Mouse (Mus musculus): ENCODE results near the gene Grn. TPM values are rescaled to one million over a fixed set of nuclear protein-coding genes. Genes with fewer than 3 reads are reported as not detected.

Gene Grn
- total RNA-seq (2023; ENCODE audit: inconsistent age), result 75.4 to 80.2 TPM (median 77.1 TPM) in 4 replicates

DNA sequence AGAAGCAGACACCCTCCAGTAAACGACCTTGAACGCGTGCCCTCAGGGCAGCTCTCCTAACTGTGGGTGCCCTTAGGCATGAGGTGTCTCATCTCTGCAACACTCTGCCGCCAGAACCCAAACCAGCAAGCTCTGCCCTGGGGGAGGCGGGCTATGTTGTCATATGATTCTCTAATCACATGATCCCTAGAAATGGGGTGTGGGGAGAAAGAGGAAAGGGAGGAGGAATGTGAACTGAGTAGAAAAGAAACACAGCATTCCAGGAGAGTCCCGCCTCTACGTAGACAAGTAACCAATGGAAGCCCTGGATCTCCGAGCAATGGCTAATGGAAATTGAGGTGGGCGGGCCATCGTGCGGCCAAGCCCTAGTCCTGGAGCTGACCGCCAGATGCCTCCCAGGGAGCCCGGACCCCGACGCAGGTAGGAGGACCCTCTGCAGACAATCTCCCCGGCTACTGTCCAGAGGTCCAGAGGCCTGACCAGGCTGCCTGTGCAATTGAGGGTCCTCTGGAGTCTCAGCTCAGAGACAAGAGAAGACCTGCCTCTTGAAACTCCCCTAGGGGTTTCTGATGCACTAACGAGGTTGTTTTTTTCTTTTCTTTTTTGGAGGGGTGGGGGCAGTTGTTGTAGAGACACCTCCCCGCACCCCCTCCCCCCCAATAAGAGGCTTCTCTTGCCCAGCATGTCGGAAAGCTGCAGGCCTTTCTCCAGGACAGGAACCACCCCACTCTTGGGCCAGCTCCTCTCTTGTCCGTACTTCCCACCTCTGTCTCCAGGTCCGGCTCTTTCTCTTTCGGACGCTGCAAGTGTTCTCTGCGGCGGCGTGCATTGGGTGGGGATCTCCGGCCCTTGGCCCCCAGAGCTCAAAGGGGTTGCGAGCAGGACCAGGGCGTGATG, at the start of gene Grn:
Gene Grn, plus strand, starts transcription at position 195 of the 897 bp plus-strand sequence.

GRCm38 (mm10) chr11:102393238-102393634, 36.9 kb upstream of the Grn start, which contains the start of gene Rundc3a:
Gene Rundc3a (plus strand): TSS chr11:102393403.

DNA sequence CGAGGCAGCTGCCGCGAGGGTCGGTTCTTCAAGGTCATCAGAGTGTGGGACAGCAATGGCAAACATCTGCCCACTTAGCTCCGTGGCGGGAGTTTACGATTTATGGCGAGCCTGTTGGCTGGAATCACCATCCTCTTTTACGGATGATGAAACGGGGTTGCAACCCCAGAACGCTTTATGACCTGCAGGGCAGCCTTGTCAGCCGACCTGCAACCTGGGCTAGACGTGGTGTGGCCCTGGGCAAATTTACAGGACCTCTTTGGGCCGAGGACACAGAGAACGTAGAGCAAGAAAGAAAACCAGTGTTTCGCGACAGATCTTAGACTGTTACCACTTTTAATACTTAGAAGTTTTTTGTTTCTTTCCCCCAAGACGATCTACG, 22.3 kb upstream of the Grn start, which contains the start of gene Slc25a39:
Gene Slc25a39, minus strand, starts transcription at position 113 of the 382 bp plus-strand sequence.

DNA sequence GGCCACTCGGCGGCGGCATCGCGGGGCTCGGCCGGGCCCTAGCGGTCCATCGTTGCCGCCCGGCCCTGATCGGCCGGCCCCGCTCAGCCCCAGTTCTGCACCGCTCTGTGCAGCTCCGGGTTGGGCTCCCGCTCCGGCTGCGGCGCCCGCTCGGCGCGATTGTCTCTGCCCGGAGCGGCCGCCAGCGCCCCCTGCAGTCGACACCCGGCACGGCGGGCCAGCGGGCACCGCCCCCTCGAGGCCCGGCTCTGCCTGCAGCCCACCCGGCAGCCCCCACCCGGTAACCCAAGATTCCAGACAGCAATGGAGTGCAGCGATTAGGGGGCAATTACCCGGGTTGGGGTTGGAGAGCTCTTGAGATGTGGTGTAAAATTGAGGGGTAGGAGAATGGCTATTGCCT, 17.4 kb downstream of the Grn start, which contains the start of gene Fam171a2:
Gene Fam171a2, minus strand, starts transcription at position 186 of the 400 bp plus-strand sequence.

GRCm38 (mm10) chr11:102469648-102470357, 39.7 kb downstream of the Grn start, which contains the start of gene Itga2b:
Gene Itga2b (minus strand): TSS chr11:102470122.

Other genes with a start within 250 kb of the Grn start
- gene Lsm12, start 245.0 kb upstream of the Grn start, total RNA-seq (2023; ENCODE audit: inconsistent age), result 50.5 to 63.1 TPM (median 55.9 TPM) in 4 replicates
- 37.1 to 44.6 TPM (median 41.9 TPM) in 4 replicates for gene G6pc3, start 240.7 kb upstream of the Grn start, total RNA-seq (2023; ENCODE audit: inconsistent age)
- 121 to 153 TPM (median 136 TPM) in 4 replicates for gene Hdac5, start 200.1 kb upstream of the Grn start, total RNA-seq (2023; ENCODE audit: inconsistent age)
- gene BC030867, start 181.4 kb upstream of the Grn start, total RNA-seq (2023; ENCODE audit: inconsistent age), result 0.51 to 2.6 TPM (median 1.4 TPM) in 4 replicates
- gene Asb16, start 161.6 kb upstream of the Grn start, total RNA-seq (2023; ENCODE audit: inconsistent age), result not detected in 4 replicates
- 42.2 to 49.5 TPM (median 48.4 TPM) in 4 replicates for gene Tmub2, start 145.4 kb upstream of the Grn start, total RNA-seq (2023; ENCODE audit: inconsistent age)
- 67.0 to 74.5 TPM (median 69.7 TPM) in 4 replicates for gene Atxn7l3, start 133.7 kb upstream of the Grn start, total RNA-seq (2023; ENCODE audit: inconsistent age)
- gene Ubtf, start 110.6 kb upstream of the Grn start, total RNA-seq (2023; ENCODE audit: inconsistent age), result 145 to 164 TPM (median 151 TPM) in 4 replicates
- gene Slc4a1, start 64.1 kb upstream of the Grn start, total RNA-seq (2023; ENCODE audit: inconsistent age), result 0.16 TPM in 1 of 4 replicates, not detected in the others
- gene Rundc3a, start 36.9 kb upstream of the Grn start, total RNA-seq (2023; ENCODE audit: inconsistent age), result 1.7 to 3.5 TPM (median 1.8 TPM) in 4 replicates
- gene Slc25a39, start 22.4 kb upstream of the Grn start, total RNA-seq (2023; ENCODE audit: inconsistent age), result 35.6 to 50.9 TPM (median 36.9 TPM) in 4 replicates
- not detected in 4 replicates for gene Fam171a2, start 17.4 kb downstream of the Grn start, total RNA-seq (2023; ENCODE audit: inconsistent age)
- gene Itga2b, start 39.8 kb downstream of the Grn start, total RNA-seq (2023; ENCODE audit: inconsistent age), result 5.1 to 9.3 TPM (median 7.0 TPM) in 4 replicates
- 47.4 to 57.7 TPM (median 53.3 TPM) in 4 replicates for gene Gpatch8, start 126.1 kb downstream of the Grn start, total RNA-seq (2023; ENCODE audit: inconsistent age)
- gene Gm11627, start 149.1 kb downstream of the Grn start, total RNA-seq (2023; ENCODE audit: inconsistent age), result not detected in 4 replicates
- not detected in 4 replicates for gene Fzd2, start 174.1 kb downstream of the Grn start, total RNA-seq (2023; ENCODE audit: inconsistent age)
- not detected in 4 replicates for gene Meioc, start 233.4 kb downstream of the Grn start, total RNA-seq (2023; ENCODE audit: inconsistent age)